Mouse (Mus musculus) adrenal gland, postnatal 10 days (tissue): ENCODE results near the gene Tenm3. TPM values are rescaled to one million over a fixed set of nuclear protein-coding genes. Genes with fewer than 3 reads are reported as not detected.

Experiments used
- DNase-seq: peaks from one replicate; pipeline ENCODE4 v3.0.0; 2021; ENCODE audit warnings: mixed read lengths
- total RNA-seq, 2 experiments: library from RNA; stranded (reverse); gene quantifications; 2 replicates each; pipeline ENCODE4 v1.2.3; 2021

Gene Tenm3
- total RNA-seq, 2 experiments from 2014 or later, result 18.3 to 20.4 TPM

DNA sequence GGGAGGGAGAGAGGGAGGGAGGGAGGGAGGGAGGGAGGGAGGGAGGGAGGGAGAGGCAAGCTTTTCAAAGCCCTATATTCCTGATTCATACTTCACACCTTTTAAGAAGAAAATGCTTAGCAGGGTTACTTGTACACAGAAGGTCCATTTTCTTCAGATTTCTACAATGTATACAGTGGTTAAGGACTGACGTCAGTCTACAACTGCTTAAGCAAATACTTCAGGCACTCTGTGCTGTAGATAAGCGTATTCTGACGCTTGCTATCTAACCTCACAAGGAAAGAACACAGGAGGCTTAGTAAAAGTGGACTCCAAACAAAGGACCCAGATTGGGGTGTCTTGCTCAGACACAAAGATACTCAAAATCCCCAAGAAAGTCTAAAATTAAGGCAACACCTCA, 34.6 kb downstream of the Tenm3 start:
- DNase-seq, result no peak

DNA sequence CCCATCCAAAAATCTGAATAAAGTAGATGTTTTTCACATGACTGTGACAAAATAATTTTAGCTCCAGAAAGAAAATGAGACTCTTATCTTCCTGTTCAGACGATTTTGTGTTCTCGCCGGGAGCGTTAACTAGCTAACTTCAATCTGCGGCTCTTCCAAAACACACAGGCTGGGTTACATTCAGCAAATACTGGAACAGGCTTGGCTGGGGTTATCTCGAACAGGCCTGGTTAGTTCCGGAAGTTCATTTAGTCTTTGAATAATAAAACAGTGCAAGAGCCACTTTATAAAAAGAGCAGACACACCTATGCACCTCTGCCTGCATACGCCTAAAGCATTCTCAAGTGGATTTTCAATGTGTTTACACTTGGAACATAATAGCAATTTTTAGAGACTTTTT, 40.7 kb downstream of the Tenm3 start:
- DNase-seq, result no peak

DNA sequence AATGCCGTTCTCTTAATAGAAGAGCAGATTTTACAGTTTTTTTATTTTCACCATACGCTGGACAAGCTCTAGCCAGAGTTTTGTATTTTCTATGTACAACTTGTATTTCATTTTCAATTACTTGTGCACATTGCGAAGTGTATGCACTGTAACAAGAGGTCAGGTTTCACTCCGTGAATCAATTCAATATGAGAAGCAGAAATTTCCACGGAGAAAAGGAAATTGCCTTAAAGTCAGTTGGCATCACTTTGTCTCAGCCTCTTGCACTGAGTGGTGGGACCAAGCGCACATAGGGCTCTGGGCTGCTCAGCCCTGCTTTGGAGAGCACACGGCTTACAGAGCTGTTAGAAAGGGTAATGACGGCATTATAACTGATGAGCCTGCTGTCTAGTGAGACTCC, 41.5 kb downstream of the Tenm3 start:
- DNase-seq, result no peak

DNA sequence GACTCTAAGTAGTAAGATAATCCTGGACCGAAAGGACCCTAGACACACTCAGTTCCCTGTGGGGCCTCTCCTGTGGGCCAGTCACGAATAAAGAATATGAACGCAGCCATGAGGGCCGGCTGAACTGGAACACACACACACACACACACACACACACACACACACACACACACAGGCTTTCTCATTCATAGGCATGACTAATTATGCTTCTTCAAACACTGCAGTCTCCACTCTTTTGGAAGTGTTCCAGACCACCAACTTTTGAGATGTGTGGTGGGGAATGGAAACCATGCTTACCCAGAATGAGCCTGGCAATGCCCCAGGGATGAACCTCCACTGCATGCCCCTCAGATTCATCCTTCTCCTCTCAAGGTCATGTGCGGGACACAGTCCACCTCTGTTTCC, 45.8 kb downstream of the Tenm3 start:
- DNase-seq, result no peak

DNA sequence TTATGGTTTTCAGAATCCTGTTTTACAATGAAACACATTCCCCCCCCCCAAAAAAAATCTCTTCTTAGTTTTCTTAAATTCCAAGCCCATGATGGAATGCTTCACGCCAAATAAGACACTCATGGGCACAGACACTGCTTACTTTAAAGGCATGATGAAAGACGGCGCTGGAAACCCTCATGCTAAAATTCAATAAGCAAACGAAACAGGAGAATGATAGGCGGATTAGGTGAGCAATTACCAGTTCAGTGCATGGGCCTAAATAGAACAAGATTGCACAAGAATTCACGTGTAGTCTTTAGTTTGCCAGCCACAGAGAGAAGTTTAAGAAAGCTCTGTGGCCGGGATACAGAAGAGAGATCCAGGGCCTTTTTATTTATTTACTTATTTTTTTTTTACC, 49.5 kb downstream of the Tenm3 start:
- no peak for DNase-seq

DNA sequence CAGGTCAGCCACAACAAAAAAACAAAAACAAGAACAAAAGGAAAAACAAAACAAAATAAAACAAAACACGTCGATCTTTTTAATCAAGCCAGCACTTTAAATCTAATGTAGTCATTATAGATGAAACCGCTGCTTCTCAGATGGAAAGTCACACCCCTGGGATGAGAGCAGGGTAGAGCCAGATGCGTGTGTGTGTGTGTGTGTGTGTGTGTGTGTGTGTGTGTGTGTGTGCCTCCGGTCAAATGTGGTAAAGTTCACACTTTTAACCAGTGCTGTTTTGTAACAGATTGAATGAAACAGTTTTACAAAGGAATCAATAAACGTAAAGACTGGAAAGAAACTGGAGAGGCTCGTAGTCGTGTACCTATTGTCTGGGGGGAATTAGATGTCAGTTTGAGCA, 50.0 kb downstream of the Tenm3 start:
- no peak for DNase-seq

DNA sequence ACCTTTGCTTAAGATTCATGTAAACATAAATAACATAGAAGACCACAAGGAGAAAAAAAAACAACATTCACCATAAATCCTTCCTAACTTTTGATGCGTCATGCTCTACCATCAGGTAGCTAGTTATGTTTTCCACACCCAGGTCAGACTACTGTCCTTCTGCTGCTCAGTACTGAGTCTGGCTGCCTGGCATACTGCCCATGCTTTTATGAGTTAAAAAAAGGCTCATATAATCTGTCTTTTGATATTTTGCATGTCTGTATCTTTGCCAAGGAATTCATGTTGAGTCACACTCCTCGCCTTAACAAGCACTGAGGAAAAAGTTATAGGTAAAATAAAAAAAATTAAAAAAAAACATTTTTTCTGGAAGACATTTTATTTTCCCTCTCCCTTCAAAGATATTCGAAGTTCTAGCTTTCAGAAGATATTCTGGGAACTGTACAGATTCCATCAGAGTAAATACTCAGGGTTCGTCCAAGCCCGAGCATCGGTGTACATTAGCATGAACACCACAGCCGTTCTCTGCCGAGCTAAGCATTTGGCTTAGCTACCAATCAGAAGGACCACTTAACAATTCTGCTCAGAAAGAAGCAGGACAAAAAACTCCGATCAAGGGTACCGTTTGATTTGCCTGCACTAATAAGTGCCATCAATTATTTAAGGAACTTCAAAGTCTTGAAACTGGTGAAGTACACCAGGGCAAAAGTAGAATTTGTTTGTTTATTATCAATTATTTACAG, 51.0 kb downstream of the Tenm3 start:
- peak; percentile 50 for DNase-seq

DNA sequence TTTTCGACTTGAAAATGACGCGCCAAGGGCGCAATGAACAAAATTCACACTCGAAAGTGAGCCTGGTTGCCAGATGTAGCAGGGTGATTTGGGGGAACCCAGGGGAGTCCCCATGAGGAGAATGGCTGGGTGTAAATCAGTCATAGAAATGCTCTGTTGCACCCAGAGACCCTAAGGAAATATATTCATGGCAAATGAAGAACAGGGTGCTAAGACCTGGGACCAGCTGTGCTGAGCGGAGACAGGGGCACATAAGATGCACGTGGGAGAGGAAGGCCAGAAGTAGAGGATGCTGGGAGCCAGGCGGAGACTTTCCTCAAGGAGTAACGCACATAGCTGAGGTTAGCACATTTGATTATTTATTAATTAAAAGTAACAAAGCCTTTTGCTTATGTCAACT, 60.4 kb downstream of the Tenm3 start:
- DNase-seq, result no peak

DNA sequence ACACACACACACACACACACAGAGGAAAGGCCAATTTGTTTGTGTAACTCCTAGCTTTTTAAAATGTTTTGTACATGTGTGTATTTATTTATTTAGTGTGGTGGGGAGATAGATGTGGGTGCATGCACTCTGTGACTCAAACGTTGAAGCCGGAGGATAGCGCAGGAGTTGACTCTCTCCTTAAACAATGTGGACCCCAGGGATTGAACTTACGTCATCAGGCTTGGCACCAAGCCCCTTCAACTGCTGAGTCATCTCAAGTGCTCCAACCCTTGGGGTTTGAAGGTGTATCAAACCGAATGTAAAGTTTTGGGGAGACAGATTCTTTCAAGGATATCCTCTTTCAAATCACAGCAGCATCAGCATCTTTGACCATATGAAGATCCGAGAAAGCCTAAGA, 63.1 kb downstream of the Tenm3 start:
- no peak for DNase-seq

DNA sequence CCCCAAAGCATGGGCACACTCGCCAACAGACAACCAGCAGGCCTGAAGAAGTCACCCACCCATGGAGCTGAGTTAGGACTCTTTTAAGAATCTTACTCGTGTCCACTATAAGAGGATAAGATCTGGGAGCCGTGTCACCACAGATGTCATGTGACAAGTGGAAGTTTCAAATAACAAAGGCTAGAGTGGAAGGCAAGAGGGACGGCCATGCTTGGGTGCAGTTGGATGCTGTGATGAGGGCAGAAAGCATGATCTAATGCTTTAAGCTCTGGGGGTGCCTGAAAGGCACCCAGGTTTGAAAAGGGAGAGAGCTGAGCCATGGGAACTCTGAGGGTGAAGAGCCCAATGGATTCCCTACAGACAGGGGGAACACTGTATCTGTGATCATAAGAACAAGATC, 64.6 kb downstream of the Tenm3 start:
- DNase-seq, result no peak

DNA sequence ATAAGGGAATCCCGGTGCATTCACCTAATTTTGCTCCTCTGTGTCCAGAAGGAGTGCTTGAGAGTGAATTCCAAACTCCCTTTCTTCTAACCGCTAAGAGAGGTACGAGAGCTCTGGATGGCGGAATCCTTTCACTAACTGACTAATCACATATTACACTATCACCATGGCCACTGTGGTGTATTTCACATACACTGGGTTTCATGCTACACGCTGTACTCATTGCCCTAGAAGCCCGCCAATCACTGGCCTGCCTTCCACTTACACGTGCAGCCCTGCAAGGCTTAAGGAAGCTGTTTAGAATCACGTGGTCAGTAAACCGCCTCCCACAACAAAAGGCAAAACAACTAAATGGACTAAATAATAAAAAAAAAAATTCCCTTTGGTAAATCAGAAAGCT, 67.7 kb downstream of the Tenm3 start:
- DNase-seq, result no peak

DNA sequence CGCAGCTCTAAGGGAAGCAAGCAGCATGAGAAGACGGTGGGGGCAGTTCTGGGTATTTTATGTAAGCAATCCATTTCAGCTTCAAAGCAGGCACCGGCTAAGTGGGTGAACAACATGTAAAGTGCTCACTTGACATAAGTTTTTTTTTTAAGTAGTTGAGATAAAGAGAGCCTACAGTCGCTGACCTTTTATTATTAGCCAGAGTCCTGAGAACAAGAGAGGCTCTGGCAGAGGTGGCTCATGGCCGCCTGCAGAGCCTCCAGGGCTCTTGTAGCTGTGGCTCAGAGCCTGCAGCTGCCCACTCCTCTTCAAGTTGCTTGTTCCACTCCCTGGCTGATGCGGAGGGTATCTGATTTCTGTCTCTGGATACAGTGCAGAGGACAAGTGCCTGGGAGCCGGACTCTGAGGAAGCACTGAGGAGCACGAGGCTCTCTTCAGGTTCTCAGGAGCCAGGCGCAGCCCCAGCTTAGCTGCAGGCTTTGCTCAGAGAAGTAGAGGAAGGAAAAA, 68.2 kb downstream of the Tenm3 start:
- DNase-seq, result no peak

DNA sequence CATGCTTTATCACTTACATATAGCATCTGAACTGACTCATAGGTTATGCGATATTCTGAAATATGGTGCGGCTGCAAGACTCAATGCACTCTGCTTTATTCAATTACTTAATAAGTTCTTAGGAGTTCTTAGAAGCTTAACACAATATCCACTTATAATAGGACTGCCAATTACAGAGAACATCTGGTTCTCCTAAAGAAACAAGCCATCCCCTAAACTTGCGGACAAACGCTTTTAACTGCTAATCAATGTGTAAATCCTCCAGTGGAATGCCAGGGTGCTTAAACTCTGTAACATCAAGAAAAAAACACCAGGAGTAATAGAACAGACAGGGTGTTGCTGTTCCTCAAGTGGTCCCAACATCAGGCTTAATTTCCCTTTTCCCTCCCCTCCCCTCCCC, 68.9 kb downstream of the Tenm3 start:
- no peak for DNase-seq

DNA sequence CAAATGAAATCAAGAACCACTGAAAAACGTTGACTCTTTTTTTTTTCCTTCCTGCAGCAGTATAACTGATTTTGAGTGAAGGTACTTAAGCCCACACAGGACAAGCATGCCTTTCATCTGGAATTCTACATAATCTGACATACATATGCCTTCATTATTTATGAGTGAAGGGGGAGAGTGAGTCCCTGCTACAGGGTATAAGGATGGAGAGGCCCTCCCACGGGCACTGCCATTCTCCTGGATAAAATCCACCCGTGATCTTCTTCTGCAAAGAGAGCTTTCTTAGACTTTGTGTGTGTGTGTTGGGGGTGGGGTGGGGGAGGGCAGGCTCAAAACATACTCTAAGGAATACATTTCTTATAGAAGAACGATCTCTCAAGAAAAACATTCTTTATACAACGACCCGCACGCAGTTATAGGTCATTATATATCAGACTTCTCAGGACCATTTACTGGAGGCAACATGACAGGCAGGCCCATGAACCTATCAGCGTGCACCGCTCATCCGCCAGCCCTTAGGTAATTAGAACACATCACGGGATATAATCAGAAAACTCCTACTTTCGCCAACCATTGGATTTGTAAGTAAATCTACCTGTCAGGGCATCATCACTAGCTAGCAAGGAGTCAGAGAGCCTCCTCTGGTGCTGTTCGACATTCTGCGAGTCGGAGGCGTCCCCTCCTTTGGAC, 77.1 kb downstream of the Tenm3 start:
- no peak for DNase-seq

DNA sequence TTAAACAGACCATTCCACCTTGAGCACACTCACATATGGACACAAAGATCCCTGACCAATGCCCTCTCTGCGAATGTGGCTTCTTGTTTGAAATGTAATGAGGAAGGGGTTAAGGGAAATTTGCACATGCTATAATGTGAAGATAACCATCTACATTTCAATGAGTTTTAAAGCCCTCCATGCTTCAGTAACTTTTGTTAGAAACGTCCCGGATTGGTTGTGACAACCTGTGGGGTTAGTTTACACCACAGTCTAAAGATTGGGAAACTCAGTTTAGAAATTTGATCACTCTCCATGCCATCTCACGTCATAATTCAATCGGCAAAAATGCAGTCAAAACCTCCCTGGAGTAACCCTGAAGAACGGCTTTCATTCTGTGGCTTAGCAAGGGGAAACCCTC, 78.5 kb downstream of the Tenm3 start:
- DNase-seq, result no peak

DNA sequence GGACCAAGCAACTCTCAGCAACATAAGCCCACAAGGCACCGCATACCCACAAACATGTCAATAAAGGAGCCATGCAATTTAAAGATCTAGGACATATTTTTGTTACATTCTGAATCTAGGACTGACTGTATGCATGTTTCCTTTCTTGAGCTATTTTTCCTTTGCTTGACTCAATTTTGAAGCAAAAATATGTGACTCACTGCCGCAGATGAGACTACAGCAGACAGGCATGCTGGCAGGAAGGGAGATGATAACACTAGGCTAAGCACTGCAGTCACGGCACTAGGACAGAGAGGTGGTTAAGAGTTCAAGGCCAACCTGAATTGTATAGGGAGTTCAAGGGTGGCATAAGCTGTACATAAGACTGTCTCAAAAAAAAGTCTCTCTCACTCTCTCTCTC, 79.7 kb downstream of the Tenm3 start:
- DNase-seq, result no peak

DNA sequence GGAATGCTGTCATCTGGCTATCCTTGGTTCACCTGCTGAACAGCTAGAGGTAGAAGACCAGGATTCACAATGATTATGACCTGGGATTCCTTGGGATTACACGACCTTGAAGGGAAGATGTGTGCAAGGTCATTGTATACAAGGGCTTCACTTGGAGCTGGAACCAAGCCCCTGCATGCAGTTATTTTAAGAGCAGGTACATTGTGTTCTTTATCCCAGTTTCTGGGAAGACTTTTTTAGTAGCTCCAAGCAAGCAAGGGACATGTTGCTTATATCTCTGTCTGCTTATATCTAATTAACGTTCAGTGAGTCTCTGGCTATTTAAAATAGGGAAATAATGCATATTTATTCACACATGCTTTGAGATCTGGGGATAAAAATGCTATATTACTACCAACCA, 86.9 kb downstream of the Tenm3 start:
- no peak for DNase-seq

DNA sequence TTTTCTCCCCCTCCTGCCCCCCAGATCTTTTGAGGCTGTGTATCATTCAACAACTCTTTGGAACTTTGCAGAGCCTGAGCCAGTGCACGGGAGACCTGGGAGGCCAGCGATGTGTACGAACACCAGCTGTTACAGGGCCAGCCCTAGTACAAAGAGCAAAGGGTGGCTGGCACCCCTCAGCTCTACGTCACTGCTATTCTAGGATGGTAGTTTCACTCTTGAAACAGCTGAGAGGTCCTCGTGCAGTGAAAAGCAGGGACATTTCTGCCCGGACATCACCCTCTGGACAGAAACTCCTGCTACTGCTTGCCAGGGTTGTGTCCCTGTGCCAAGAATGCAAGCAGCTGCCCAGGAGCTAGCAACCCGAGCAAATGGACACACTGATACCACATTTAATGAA, 88.3 kb downstream of the Tenm3 start:
- DNase-seq, result no peak

DNA sequence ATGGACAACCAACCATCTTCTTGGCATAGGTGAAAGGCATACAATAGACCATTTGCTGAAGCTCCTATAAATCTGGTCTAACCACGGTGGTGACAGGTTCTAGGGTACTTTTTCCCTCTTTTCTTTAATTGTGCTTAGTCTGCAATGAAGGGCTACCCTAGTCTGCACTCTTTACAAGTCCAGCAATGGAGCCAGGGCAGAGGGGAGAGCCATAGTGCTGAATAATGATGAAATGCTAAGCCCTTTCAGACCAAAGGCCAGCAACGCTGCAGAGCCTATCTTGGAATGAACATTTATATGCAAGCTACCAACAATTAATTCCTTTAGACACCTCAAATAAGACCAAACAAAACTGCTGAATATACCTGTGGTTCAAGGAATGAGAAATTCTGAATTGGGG, 88.8 kb downstream of the Tenm3 start:
- no peak for DNase-seq

DNA sequence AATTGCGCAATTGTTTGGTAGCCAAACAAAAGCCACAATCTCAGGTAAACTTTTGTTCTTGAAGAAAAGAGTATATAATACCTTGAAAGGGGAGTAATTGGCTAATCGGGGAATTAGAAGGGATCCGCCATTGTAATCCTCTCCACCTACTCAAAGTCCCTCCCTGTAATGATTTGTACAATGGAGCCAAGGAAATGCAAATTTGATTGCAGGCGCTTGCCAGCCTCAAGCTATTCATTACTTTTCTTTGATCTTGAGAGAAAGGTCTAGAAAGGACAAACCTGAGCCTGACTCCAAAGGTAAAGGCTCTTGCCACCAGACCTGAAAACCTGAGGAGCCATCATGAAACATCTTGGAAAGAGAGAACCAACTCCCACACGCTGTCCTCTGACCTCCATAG, 91.8 kb downstream of the Tenm3 start:
- DNase-seq, result no peak

DNA sequence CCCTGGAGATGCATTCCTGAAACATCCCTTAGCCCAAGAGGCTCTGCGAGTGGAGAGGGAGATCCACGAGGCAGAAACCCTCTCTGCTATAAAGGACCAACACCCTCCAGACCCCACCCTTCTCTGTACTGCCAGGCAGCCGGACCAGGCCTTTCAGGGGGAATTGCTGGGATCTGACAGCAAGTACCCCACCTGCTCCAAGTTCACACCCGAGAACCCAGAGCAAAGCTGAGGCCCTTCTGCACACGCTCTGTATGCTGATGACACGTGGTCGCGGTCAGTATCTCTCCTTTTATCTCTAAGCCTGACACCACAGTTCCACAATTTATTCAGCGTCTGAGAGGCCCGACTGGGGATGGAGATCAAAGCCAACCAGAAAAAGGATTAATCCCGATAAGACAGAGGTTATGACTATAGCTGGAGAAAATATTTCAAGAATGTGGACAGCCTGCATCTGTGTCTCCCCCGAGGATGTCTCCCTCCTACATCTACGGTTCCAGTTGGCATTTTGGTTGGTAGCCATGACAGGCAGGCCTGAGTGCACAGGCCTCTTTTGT, 95.2 kb downstream of the Tenm3 start:
- no peak for DNase-seq

DNA sequence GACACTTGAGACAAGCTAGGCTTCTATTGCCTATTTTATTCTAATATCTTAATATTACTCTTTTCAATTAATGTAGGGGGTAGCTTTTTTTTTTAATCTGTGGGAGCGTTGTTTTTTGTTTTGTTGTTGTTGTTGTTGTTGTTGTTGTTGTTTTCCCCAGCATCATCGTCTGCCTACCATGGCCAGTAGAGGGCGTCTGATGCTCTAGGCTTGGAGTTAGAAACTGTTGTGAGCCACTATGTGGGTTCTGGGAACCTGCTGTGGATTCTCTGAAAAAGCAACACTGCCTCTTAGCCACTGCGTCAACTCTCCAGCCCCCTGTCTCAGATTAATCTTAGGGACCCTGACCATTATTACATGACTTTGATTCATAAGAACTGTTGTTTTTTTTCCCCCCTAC, 99.8 kb downstream of the Tenm3 start:
- DNase-seq, result no peak

DNA sequence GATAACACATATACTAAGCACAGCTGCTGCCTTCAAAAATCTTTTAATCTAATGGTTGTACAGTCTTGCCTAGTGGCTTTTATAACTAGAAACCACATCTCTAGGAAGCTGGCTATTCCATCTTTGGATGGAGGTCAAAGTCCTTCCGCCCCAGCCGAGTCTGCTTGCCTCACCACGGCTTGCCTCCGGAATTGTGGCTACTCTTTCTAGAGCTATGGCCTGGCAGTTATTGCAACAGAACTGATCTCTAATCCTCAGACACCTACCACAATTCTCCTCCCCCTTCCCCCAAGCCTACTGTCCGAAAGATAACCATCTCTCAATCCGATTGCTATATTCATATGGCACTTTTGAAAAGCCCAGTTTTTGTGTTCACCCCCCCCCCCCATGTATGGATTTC, 101.0 kb downstream of the Tenm3 start:
- no peak for DNase-seq

DNA sequence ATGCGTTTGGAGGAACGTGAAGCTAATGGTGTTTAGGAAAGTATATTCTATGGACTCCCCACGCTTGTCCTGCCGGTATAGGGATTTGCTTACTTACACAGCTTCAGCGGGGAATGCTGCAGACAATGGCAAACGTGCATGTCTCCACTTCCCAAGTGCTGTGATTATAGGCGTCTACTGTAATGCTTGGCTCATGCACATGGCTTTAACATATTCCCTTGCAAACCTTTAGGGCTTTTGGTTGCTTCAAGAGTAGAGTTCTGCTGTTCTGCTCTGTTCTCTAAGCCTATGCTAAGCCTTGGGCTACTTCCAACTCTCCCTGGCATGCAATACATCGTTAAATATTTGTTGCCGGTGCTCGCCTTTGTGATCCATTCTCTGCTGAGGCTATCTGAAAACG, 102.8 kb downstream of the Tenm3 start:
- no peak for DNase-seq
